Mouse (Mus musculus) C2C12 (cell line): ENCODE results near the gene Csf1.

Experiments used
- CTCF ChIP-seq: IDR thresholded peaks from one replicate; pipeline ENCODE4 v1.5.1; 2011; ENCODE audit not compliant: control insufficient read depth, insufficient read depth, insufficient read length
- MAX ChIP-seq: IDR thresholded peaks from one replicate; pipeline ENCODE4 v1.6.1; 2011; ENCODE audit warnings: mild to moderate bottlenecking, control low read depth
- MYOD1 ChIP-seq: IDR thresholded peaks from one replicate; pipeline ENCODE4 v1.6.1; 2011; ENCODE audit warnings: low read depth; ENCODE audit not compliant: control insufficient read depth, insufficient read length

DNA sequence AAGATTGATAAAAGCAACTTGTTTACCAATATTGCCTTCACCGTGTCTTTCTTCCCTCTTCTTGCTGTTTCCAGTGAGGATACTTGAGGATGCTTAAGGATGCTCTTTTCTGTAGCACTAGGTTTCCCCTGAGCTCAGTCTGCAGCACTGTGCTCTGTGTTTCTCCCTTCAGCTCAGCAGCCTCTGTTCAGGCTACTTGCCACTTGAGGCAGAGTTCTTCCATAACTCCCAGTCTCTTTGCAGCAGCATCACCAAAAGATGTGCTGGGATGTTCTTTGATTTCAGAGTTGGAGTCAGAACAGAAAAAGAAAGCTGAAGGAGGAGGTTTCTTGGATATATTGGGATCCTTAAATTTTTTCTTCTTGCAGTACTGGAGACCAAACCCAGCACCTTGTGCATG, 21.6 kb downstream of the Csf1 start:
- TF ChIP-seq MAX = no peak
- no peak for TF ChIP-seq CTCF
- TF ChIP-seq MYOD1 = no peak
